Mouse (Mus musculus) ES-E14 (cell line): ENCODE data around the gene Ltb4r2.

Experiments used
- HCFC1 ChIP-seq: IDR thresholded peaks from 2 replicates; pipeline ENCODE4 v1.6.1; 2012; ENCODE audit warnings: low read length, inconsistent platforms, borderline replicate concordance; ENCODE audit not compliant: insufficient read depth
- MAFK ChIP-seq: IDR thresholded peaks from 2 replicates; pipeline ENCODE4 v1.6.1; 2014; ENCODE audit warnings: mild to moderate bottlenecking, low read depth, low read length, inconsistent platforms; ENCODE audit not compliant: insufficient read depth
- ZNF384 ChIP-seq: IDR thresholded peaks from 2 replicates; pipeline ENCODE4 v1.6.1; 2012; ENCODE audit warnings: low read depth, low read length, inconsistent platforms

GRCm38 (mm10) chr14:55777176-55777575 is 15.9 kb downstream of the Ltb4r2 start:
- TF ChIP-seq HCFC1 = no peak
- no peak for TF ChIP-seq MAFK
- TF ChIP-seq ZNF384 = no peak
